Mouse (Mus musculus): Measurements from ENCODE around the gene Mrpl55.

Gene Mrpl55

DNA sequence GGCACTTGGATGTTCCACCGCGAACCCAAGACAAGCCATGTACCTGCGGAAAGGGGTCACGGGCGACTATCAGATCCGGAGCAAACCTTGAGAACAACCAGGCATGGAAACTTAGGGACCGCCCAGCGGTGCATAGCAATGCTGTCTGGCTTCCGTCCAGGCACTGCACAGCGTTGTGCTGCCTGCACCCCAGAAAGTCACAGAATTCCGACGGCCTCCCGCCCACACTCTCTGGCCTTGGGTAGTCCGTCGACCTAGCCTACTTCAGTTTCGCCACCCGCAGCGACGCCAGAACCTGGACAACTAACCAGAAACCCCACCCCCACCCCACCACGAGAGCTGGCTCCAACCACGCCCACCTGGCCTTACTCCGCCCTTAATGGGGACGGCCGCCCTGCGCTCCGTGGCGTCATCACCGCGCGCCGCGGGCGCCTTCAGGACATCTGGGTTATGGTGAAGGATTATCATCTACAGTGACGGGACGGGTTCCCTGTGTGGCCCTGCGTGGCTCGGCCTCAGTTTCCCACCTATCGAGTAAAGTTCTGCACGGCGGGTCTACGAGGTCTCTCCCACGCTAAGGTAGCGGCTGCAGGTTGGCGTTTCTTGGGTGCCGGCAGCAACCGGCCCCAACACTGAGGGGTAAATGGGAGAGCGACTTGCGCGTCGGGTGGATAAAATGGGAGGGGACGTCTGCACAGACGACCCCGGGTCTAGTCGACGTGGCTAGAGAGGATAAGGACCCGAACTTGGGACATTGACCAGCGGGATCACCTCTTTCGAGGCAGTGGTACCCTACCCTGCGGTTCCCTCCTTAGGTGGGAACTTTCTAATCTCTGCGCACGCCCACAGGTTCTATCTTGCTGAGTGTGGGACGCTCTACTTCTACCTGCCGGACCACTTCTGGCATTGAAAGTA is at the start of gene Mrpl55:
Mrpl55 (plus strand) TSS at position 406 of the 915 bp plus-strand sequence.
- peak; percentile 87 for DNase-seq (ENCODE audit: low read depth, low spot score)

DNA sequence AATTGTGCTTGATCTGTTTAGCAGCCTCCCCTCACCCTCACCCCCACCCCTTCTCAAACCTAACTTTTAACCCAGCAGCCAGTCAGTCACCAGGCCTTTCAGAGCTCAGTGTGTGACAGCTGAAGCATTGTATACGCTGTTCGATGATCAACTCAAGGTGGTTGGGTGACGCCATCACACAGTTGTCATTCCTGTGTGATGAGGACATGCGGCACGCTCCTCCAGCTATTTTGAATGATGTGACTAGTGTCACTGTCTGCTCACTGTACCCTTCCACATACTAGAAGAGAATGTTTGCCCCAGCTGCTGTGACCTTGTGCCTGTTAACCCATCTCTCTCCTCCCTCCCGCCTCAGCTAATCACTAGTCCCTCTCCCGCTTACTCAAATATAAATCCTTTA is 48.1 kb upstream of the Mrpl55 start:
- no peak for DNase-seq (ENCODE audit: low read depth, low spot score)

DNA sequence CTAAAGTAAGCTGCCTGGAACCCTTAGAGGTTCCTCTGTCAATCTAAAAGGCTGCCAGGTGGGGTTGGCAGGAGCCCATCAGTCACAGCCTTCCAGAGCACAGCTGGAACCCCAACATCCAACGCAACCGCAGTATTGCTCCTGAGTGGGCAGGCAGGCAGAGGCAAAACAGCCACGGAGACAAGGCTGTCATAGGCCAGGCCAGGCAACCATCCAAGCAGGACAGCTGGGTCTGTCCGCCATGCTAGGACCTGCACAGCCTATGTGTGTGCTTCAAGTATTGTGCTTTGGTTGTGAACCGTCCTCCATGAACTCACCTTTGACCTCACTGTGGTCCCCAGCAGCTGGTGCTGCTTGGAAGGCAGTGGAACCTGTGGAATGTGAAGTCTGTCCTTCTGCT is 46.4 kb upstream of the Mrpl55 start:
- no peak for DNase-seq (ENCODE audit: low read depth, low spot score)

DNA sequence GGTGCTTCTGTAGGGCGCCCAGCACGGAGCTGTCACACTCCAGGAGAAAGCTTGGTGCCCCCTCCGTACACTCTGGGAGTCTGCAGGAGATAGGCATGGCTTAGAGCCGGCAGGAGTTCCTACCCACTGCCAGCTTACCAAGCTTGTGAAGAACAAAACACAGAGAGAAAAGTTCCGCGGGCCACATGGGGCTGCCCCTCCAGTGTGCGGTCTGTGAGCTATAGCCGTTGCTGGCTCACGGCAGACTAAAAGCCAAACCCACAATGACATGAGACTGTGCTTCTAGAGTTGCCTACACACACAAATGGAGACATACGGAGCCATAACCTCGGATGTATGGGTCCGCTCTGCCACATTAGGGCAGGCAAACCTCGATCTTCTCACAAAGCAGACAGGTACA is 43.2 kb upstream of the Mrpl55 start:
- DNase-seq (ENCODE audit: low read depth, low spot score), result no peak

DNA sequence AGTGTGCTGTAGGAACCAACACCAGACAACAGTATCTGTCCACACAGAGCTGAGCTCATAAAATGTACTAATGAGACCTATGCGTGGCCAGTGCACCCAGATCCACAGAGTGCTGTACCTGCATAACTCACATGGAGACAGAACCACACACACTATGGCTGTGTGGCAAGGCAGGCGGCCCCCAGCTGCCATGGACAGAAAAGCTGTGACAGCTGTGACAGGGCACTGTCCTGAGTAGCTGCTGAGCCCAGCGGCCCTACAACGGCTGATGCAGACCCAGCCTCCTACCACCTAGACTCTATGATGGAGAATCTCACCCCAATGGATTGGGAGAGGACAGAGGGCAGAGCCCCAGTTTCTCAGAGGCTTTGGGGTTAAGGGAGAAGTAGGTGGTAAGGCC is 42.7 kb upstream of the Mrpl55 start:
- no peak for DNase-seq (ENCODE audit: low read depth, low spot score)

DNA sequence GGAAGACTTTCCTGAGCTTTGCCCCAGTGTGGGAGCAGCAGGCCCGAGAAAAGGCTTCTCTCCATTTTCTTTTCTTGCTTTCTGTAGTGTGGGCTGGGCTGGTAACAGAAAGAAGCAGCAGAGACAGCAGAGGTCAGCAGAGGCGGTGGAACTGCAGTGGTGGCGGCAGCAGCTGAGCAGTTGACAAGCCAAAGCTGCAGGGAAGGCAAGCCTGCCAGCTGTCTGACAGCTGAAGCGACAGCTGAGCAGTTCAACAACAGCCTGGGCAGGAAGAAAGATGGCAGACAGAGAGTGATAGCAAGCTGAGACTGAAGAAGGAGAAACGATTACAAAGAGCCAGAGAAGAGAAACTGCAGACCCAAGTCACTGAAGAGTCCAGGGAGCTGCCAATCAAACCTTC is 40.9 kb upstream of the Mrpl55 start:
- DNase-seq (ENCODE audit: low read depth, low spot score), result no peak

DNA sequence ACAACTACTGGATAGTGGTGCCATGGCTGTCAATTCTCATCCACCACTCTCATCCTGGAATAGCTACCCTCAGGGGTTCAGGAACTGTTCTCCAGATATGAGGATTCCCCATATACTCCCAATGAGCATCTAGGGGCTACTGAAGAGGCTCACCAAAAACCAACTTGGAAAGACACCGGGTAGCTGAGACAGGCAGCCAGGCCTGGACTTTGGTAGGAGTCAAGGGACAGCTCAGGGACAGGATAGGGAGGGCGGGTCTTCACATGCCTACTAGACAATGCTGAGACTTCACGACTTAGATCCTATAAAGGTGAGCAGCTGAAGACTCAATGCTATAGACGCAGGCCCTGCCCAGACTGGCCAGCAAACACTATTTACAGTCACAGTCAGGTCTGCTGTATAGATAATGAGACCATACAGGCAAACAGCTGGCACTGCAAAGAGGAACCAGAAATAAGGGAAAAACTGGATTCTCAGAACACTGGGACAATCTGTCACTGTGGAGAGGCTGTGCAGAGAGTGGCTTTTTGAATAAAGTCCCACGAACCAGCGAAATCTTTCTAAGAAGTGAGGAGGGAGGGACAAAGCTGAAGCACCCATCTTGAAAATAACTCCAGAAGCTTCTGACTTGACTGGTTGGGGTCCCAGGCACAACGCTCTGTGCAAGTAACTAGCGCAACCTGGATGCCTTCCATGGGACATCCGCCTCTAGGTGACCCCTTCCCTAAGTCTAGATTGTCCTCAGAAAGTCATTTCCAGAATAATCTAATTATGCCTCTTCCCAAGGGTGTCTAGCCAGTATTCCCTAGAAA is 39.6 kb upstream of the Mrpl55 start:
- DNase-seq (ENCODE audit: low read depth, low spot score), result no peak

DNA sequence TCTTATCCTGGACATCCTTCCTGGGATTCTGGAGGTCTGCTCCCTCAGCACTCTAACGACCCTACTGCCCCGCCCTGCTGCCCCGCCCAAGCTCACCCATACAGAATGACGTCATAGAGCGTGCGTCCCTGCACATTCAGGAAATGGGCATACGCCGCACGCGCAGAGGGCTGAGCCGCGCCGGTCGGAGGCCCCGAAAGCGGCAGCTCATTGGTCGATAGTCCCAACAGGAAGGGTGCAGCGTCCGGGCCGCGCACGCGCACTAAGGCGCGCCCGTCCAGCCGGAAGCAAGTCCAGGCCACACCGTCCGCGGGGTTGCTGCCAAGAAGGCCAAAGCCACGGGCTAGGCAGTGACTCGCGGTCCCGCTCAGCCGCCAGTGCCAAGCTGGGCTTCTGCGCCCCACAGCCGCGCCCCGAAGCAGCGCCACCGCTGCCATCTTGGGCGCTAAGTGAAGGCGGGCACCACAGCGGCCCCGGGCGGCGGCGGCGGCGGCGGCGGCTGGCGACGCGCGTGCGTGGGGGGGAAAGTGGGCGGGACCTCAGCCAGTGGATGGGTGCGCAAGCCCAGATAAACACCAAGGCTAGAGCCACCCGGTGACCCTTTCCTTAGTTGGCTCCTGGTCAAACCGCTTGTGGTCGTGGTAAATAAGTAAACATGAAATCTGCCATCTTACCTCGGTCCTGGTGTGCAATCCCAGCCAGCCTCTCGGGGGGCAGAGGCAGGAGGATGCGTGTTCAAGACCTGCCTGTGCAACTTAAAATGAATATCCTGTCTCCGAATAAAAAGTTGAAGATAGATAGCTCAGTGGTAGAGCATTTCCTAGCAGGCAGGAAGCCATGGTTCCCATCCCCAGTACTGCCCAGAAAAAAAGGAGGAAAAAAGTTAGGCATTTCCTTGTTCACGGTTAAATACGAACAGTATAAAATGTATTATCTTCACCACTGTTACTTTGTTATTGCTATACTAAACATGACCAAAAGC is 38.7 kb upstream of the Mrpl55 start, which contains the start of gene Iba57:
Iba57 (minus strand) TSS at position 485 of the 982 bp plus-strand sequence.
- peak; percentile 97 for DNase-seq (ENCODE audit: low read depth, low spot score)

DNA sequence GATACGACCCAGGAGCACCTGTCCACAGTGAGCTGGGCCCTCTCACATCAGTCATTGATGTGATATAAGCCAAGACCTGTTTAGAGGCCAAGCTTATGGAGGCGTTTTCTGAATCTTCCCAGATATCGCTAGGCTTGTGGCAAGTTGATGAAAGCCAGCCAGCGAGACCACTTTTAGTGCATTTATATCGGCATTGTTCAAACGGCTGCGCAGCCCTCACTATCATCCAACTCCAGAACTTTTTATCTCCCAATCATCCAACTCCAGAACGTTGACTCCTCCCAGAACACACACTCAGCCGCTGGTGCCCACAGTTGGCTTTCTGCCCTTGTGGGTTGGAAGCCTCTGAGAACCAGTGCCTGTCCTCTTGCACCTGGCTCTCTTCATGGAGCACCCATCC is 37.9 kb upstream of the Mrpl55 start:
- DNase-seq (ENCODE audit: low read depth, low spot score), result no peak

DNA sequence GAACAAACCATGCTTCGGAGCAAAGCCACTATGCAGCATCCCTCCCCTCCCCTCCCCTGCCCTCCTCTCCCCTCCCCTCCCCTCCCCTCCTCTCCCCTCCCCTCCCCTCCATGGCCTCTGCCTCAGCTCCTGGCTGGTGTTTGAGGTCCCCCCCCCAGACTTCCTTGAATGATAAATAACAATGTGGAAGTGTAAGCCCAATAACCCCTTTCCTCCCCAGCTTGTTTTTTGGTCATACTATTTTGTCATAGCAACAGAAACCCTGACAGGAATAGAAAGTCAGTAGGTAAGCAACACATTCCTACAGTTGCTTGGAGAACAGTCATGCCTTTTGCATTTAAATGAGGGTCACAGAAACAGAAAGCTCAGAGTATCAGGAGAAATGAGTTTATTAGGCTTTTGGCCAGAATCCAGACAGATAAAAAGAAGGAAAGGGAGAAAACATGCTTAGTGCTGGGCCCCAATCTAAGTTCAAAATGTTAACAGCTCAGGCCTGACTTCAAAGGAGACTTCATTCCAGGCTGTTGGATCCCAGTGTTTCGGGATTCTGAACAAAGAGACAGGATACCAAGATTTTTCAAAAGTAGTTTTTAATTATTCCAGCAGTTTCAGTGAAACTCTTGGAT is 36.6 kb upstream of the Mrpl55 start:
- no peak for DNase-seq (ENCODE audit: low read depth, low spot score)

DNA sequence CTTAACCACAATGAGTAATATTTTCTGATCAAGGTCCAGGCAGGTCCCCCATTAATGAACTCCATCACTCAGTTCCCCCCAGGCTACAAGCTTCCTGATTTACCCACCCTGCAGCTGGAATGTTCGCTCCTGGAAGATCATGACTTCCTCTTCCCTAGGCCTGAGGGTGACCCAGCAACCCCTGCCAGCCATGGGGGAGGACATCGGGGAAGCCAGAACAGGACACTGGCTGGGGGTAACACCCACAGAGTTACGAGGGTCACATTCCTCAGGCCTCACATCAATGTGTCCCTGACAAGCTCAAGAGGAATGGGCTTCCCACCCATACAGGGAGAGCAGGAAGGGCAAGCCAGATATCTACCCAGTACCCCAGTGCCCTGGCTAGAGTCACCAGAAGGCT is 32.5 kb upstream of the Mrpl55 start:
- no peak for DNase-seq (ENCODE audit: low read depth, low spot score)

DNA sequence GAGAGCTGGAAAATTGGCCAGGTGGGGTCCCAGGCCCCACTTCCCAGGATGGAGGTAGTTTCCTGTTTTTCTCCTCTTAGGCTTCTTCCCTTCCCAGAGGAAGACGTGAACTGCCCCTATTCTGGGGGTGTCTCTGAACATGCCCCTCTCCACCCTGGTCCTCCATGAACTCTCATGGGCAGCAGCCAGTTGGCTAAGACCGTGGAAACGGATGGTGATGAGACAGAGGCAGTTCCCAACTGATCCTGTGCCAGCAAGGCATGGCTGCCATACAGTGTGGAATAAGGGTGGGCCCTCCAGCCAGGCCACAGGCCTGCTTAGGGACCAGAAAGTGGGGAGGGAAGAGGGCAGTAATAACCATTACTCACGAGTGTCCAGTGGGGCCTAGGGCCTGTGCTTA is 31.7 kb upstream of the Mrpl55 start:
- no peak for DNase-seq (ENCODE audit: low read depth, low spot score)

DNA sequence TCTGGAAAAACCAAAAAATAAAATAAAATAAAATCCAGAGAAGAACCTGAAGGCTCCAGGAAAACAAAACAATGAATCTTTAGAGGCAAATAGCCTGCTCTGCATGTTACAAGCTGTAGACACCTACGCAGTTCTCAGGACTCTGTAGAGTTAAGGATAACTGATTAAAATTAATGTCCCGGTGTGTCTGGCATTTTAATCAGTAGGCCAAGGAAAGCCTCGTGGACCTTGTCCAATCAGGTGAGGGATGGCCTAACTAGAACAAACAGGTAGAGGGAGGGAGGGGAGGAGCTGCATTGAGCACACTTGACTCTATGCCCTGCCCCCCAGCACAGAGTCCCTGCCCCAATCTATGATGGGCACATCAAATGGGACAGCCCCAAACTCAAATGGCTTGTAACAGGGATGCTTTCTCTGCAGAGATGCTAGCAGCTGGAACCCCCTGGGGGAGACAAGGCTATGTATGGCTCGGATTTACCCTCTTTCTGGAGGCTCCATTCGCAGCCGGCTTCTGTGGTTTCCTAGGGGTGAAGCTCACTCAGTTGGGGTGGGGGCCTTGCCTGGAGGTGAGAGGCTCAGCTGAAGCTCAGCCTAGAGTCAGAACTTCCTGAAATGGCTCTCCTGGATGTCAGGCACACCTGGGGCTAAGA is 28.0 kb upstream of the Mrpl55 start:
- no peak for DNase-seq (ENCODE audit: low read depth, low spot score)

DNA sequence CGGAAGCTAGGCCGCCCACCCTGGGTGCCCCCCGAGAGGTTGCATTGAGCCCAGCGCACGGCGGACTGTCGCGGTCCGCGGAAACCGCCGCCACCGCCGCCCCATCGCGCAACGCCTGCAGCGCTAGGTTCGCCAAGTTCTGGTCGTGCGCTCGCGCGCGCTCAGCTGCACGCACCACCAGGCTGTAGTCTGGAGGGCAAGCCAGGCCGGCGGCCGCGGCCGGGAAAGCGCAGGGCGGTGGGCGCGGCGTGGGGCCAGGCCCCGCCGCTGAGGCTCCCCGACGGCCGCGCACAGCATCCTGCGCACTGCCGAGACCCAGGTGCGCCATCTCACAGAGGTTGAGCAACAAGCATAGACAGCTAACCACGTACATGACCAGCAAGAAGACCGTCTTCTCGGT is 25.8 kb upstream of the Mrpl55 start:
- DNase-seq (ENCODE audit: low read depth, low spot score), result no peak

DNA sequence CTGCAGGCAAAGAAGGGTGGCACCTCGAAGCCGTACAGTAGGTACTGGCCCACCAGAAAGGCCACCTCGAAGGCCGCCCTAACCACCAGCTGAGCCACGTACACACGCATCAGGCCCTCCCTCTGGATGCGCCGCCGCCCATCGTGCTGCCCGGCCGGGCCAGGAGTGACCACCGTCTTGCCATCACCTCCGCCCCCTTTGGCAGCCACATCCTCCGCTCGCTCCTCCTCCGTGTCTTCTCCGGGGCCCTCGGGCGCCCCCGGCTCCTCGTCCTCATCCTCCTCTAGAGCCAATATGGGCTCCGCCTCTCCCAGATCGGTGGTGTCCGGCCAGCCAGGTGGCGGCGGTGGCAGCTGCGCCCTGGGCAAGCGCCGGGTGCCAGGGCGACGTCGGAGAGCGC is 25.4 kb upstream of the Mrpl55 start:
- no peak for DNase-seq (ENCODE audit: low read depth, low spot score)

DNA sequence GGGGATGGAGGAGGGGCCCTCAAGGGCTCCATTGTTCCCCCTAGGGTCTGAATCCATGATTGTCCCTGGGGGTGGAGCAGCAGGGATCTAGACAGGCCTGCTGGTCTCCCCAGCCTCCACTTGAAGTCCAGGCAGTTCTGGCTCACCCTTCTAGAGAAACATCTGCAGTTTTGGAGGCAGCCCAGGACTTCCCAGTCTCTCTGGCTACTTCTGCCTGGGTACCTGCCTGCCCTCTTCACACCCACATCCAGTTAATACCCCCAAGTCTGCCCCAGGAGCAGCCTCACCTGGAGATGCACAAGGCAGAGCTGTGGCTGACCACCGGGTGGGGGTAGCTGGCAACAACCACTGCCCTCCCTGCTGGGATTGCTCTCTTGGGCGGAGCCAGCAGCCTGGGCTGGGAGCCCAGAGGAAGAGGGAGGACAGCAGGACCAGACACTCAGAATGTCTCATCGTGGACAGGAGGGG is 19.4 kb upstream of the Mrpl55 start, which contains the start of gene Gjc2:
Gjc2 (minus strand) TSS at position 350 of the 468 bp plus-strand sequence.
- DNase-seq (ENCODE audit: low read depth, low spot score), result no peak

DNA sequence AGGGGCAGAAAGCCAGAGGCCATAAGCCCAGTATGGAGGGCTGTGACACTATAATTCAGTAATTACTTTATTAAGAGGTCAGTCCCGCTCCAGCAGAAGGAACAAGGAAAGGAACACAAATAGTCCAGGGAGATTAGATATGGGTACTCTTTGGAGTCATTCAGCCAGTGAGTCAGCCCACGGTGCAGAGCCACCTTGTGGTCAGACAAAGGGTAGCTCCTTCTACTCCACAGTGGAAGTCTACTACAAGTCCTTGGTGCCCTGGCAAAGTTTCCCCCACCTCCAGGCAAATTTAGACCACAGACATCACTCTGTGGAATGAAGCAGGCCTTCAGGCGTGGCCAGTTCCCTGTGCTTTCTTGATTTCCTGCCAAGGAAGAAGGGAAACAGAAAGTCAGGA is 18.5 kb upstream of the Mrpl55 start:
- DNase-seq (ENCODE audit: low read depth, low spot score), result no peak

DNA sequence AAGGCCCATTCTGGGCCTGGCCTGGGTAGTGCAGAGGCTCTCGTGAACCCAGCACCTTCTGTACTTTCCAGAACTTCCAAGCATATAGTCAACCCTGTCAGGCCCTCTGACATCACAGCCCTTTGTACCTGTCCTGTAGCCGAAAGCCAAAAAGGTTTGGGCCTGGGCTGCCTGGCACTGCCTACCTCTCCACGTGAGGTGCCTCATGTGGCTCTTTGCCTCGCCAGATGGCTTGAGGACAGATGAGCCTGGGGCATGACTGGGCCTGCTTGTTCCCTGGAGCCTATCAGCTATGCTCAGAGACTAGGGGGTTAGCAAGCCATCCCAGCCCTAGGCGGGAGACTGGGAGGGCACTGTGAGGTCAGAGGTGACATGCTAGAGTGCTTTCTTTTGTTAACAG is 16.8 kb upstream of the Mrpl55 start:
- no peak for DNase-seq (ENCODE audit: low read depth, low spot score)

DNA sequence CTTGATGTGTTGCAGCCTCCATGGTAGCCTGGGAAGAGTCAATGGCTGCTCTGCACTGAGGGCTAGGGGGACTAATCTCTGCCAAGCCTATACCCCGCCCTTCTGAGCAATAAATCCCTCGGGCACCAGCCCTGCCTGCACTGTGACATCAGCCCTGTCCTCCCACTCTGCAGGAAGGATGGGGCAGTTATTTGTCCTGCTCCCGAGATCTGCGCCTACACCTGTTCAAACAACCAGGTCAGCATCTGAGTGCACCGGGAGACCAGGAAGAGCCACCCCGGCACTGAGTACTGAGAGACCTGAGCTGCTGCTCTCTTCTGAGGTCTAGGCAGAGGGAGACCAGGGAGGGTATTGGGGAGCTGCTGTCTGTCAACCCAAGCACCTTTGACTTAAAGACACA is 14.6 kb upstream of the Mrpl55 start:
- no peak for DNase-seq (ENCODE audit: low read depth, low spot score)

Data from brain, embryonic 18.5 days (tissue).